Mouse (Mus musculus): ENCODE results near the gene Ulk1. TPM values are rescaled to one million over a fixed set of nuclear protein-coding genes. Genes with fewer than 3 reads are reported as not detected.

Ulk1 gene
- 15.6 and 20.5 TPM in 2 replicates for polyA plus RNA-seq (2015; fragmentation: Nextera tagmentation; extraction: Ambion mirVana)

GRCm38 (mm10) chr5:110809667-110810325 is at the start of gene Ulk1:
Gene Ulk1, minus strand, starts transcription at chr5:110810097.

GRCm38 (mm10) chr5:110839678-110840365 is 29.9 kb upstream of the Ulk1 start, which contains the start of the genes Hscb and Chek2:
Gene Hscb, minus strand, starts transcription at chr5:110839777.
Gene Chek2, plus strand, starts transcription at chr5:110839979.

GRCm38 (mm10) chr5:110779998-110780760 is 29.7 kb downstream of the Ulk1 start, which contains the start of gene Pus1:
Gene Pus1, minus strand, starts transcription at chr5:110780659.

DNA sequence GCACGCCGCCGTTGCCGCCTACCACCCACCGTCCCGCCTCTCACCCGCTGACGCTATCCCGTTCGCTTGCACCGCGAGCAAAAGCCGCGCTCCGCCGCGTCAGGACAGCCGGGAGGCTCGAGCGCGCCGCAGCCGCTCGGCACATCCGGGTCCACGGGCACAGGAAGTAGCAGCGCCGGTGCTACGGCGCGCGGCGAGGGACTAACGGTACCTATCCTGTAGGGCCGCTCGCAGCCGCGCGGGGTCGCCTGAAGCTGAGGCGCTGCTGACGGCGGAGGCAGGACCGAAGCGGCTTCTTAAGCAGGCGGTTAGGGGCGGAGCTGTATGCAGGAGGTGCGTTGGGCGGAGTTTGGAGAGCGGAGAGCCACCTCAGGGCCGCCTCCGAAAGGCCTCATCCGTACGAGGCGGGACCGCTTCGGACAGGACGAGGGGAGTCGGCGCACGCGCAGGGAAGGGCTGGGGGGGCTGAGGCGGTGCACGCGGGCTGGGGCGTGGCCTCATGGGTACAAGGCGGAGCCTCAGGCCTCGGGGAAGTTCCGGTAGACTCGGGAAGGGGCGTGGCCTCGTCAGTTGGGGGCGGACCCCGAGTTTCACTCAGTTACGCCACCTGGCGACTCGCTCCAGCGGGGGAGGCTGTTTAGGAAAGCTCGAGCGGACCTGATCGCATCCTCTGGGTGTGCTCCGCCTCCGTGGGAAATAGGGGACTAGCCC is 39.3 kb downstream of the Ulk1 start, which contains the start of gene Ep400:
TSS of gene Ep400 (minus strand) at position 270 of the 711 bp plus-strand sequence.

Other genes starting within 250 kb of the Ulk1 start
- 34.7 and 40.7 TPM in 2 replicates for gene Noc4l, start 156.7 kb downstream of the Ulk1 start, polyA plus RNA-seq (2015; fragmentation: Nextera tagmentation; extraction: Ambion mirVana)
- 16.1 and 16.2 TPM in 2 replicates for gene Ddx51, start 156.6 kb downstream of the Ulk1 start, polyA plus RNA-seq (2015; fragmentation: Nextera tagmentation; extraction: Ambion mirVana)
- 30.3 and 31.6 TPM in 2 replicates for gene Ep400, start 39.4 kb downstream of the Ulk1 start, polyA plus RNA-seq (2015; fragmentation: Nextera tagmentation; extraction: Ambion mirVana)
- 21.0 and 22.4 TPM in 2 replicates for gene Pus1, start 29.4 kb downstream of the Ulk1 start, polyA plus RNA-seq (2015; fragmentation: Nextera tagmentation; extraction: Ambion mirVana)
- gene Hscb, start 29.7 kb upstream of the Ulk1 start, polyA plus RNA-seq (2015; fragmentation: Nextera tagmentation; extraction: Ambion mirVana), result 13.9 and 14.6 TPM in 2 replicates
- 3.7 and 5.0 TPM in 2 replicates for gene Chek2, start 29.9 kb upstream of the Ulk1 start, polyA plus RNA-seq (2015; fragmentation: Nextera tagmentation; extraction: Ambion mirVana)
- 11.6 and 13.9 TPM in 2 replicates for gene Ttc28, start 69.7 kb upstream of the Ulk1 start, polyA plus RNA-seq (2015; fragmentation: Nextera tagmentation; extraction: Ambion mirVana)